Mouse (Mus musculus) lung, embryonic 15.5 days (tissue): ENCODE measurements around the gene Abhd11. TPM values are rescaled to one million over a fixed set of nuclear protein-coding genes. Genes with fewer than 3 reads are reported as not detected.
A peak's percentile ranks its signal among the peaks of the same experiment; 100 is the strongest.
"Not testable (repeated sequence)": the region's sequence is repeated elsewhere in the genome, so short reads cannot be mapped to it uniquely, and the experiment has no call there.

Experiments used
- ATAC-seq: fragments of 200-750 bp; cut with Nextera tagmentation; 2 replicates; pipeline ENCODE4 v1.8.0; 2017; ENCODE audit warnings: moderate number of reproducible peaks, borderline replicate concordance; ENCODE audit not compliant: low FRiP score, low TSS enrichment; ENCODE audit errors: extremely low read depth
- H3K27ac ChIP-seq: fragments of 300-500 bp; sonication (generic); 2 replicates; pipeline ENCODE4 v1.5.1; 2015; ENCODE audit warnings: moderate library complexity, mild to moderate bottlenecking, inconsistent platforms
- H3K27me3 ChIP-seq: fragments of 300-500 bp; sonication (generic); 2 replicates; pipeline ENCODE4 v1.6.1; 2015; ENCODE audit warnings: inconsistent platforms
- H3K36me3 ChIP-seq: fragments of 300-500 bp; sonication (generic); 2 replicates; pipeline ENCODE4 v1.6.1; 2015; ENCODE audit warnings: inconsistent platforms
- H3K4me1 ChIP-seq: fragments of 300-500 bp; sonication (generic); 2 replicates; pipeline ENCODE4 v1.6.1; 2015; ENCODE audit warnings: inconsistent platforms
- H3K4me2 ChIP-seq: fragments of 300-500 bp; sonication (generic); 2 replicates; pipeline ENCODE4 v1.6.1; 2015; ENCODE audit warnings: inconsistent platforms, mild to moderate bottlenecking, moderate library complexity
- H3K4me3 ChIP-seq: fragments of 300-500 bp; sonication (generic); 2 replicates; pipeline ENCODE4 v1.5.1; 2015; ENCODE audit warnings: mild to moderate bottlenecking, inconsistent platforms
- H3K9ac ChIP-seq: fragments of 300-500 bp; sonication (generic); 2 replicates; pipeline ENCODE4 v1.6.1; 2015; ENCODE audit warnings: inconsistent platforms
- H3K9me3 ChIP-seq: fragments of 300-500 bp; sonication (generic); 2 replicates; pipeline ENCODE4 v1.6.1; 2016; ENCODE audit warnings: inconsistent platforms
- WGBS: fragments of 180-500 bp; shearing (Covaris S2); methylation state at CpG from one replicate; pipeline ENCODE4 v1.1.7; 2015; 5-methylcytosine and 5-hydroxymethylcytosine counted together
- polyA plus RNA-seq: library from polyadenylated mRNA; unstranded; fragments of >200 nt; fragmentation: Nextera tagmentation; extraction: Ambion mirVana; gene quantifications from 2 replicates; pipeline ENCODE4 v1.2.1, GENCODE M21; 2015

Gene Abhd11
- polyA plus RNA-seq, 1 experiment from 2014 or later = 66.7 TPM

DNA sequence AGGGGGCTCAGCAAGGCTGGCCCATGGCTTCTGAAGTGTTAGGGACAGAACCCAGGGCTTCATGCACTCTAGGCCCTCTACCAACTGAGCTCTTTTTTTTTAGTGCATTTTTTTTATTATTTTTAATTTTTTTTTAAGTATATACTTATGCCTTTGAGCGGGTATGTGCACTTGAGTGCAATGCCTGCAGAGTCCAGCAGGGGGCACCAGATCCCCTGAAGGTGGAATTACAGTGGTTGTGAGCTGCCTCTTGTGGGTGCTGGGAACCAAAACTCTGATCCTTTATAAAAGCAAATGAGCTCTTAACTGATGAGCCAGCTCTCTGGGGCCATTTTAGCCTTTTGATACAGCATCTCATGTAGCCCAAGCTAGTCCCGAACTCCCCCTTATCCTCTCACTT lies 25.6 kb downstream of the Abhd11 start:
- no peak overlapping the region for H3K4me3 ChIP-seq
- no peak for ATAC-seq
- no peak overlapping the region for H3K4me2 ChIP-seq
- H3K36me3 ChIP-seq = no peaks in the 10 kb centered on the region
- no peaks in the 10 kb centered on the region for H3K9me3 ChIP-seq
- 95% methylated on average over 2 of the region's 2 CpGs for WGBS
- no peaks in the 10 kb centered on the region for H3K4me1 ChIP-seq
- no peak overlapping the region for H3K9ac ChIP-seq
- no peak overlapping the region for H3K27ac ChIP-seq
- no peaks in the 10 kb centered on the region for H3K27me3 ChIP-seq

DNA sequence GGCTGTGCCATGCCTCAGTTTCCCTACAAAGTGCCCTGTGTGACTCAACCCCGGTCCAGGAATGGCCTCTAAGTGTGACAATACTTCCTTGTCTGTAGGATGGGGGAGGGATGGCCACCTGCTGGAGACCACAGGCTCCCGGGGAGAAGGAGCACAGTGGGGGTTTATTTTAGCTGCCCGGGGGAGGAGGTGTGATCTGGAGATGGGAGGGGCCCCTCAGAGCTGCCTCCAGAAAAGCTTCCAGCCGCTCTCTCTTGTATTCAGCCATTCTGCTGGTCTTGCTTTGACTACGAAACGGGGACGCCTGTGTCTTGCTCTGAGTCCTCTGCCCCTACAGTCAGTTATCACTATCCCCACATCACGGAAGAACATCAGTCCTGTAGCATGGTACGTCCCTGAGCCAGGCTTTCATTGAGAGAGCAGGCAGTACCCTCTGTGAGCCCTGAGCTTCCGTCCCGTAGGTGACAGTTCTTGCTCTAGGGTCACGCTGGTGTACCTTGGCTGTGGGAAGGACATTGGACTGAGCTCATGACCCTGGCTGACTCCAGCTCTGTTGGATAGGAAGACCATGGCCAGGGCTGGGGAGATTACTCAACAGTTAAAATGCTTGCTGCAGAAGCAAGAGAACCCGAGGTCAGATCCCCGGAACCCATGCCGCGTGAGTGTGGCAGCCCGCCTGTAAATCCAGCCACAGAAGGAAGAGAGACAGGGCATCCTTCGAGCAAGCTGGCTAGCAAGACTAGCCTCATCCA lies 26.8 kb downstream of the Abhd11 start:
- 62% methylated on average over 18 of the region's 18 CpGs for WGBS

DNA sequence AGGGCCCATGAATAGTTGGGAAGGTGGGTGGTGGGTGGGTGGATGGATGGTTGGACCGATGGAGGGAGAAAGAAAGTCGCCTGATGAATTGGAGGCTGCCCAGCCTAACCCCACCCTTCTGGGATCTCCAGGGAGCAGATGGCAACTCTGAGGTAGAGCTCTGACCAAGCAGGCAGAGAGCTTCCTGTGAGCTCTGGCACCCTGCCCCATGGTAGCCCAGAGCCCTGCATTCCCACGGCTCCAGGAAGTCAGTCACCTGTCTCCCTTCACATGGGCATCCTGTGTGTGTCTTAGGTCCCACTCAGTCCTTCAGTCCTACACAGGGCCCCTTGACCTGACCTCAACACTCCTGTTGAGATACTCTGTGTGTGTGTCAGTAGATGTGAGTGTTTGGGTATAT lies 29.0 kb downstream of the Abhd11 start:
- no peaks in the 10 kb centered on the region for H3K9me3 ChIP-seq
- H3K4me2 ChIP-seq = no peak overlapping the region
- ATAC-seq = no peak
- H3K9ac ChIP-seq = no peak overlapping the region
- H3K4me1 ChIP-seq = no peaks in the 10 kb centered on the region
- 66% methylated on average over 3 of the region's 3 CpGs for WGBS
- H3K27ac ChIP-seq = no peak overlapping the region
- 0 out of 2 replicates have a peak, but pooled peaks cover 3% of the 10 kb centered on the region for H3K36me3 ChIP-seq
- H3K4me3 ChIP-seq = no peak overlapping the region
- H3K27me3 ChIP-seq = no peaks in the 10 kb centered on the region

More for the DNA sequence above, 26.8 kb downstream of the Abhd11 start:
- Histone ChIP-seq H3K27ac (no peak overlapping the region), H3K9me3 (no peaks in the 10 kb centered on the region), H3K27me3 (no peaks in the 10 kb centered on the region), H3K4me3 (no peak overlapping the region), H3K4me1 (no peaks in the 10 kb centered on the region), H3K36me3 (no peaks in the 10 kb centered on the region), H3K4me2 (no peak overlapping the region), H3K9ac (no peak overlapping the region)
- no peak for ATAC-seq

DNA sequence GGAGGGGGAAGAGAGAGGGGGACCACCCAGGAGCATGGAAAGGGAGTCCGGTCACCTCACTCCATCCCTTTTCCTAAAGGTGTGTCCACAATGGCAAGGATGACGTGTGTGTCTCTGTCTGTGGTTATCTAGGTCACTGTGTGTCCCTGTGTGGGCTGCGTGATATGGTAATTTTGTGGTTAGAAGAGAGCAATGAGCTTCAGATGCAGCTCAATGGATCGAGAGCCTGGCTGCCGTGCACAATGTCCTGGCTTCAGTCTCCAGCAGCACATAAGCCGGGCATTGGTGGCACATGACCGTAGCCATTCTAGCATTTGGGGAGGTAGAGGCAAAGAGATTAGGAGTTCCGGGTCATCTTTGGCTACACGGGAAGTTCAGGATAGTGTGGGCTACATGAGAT lies 30.6 kb downstream of the Abhd11 start:
- H3K4me2 ChIP-seq = no peak overlapping the region
- H3K4me3 ChIP-seq = no peak overlapping the region
- H3K27me3 ChIP-seq = no peaks in the 10 kb centered on the region
- H3K9ac ChIP-seq = no peak overlapping the region
- WGBS = 79% methylated on average over 9 of the region's 9 CpGs
- no peak overlapping the region for H3K27ac ChIP-seq
- ATAC-seq = no peak
- no peaks in the 10 kb centered on the region for H3K9me3 ChIP-seq
- peaks cover 8% of the 10 kb centered on the region for H3K36me3 ChIP-seq
- no peaks in the 10 kb centered on the region for H3K4me1 ChIP-seq

DNA sequence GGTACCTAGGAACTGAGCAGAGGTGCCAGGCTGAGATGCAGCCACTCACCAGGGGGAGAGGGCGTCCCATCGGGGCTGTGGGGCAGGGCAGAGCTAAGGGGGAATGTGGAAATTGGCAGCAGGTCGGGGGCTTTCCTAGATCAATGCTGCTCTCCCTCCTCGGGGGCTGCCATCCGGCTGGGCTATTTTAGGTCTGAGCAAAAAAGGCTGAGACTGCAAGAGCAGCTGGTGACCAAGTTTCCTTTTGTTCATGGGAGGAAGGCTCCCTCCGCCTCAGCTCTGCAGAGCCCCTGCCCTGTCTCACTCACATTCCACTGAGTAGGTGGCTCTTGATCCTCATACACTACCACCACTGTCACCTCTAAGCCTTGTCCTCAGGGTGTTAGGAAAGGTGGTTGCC lies 31.1 kb downstream of the Abhd11 start:
- Histone ChIP-seq H3K4me3 (no peak overlapping the region), H3K9ac (no peak overlapping the region), H3K36me3 (peaks cover 13% of the 10 kb centered on the region), H3K4me2 (no peak overlapping the region), H3K27ac (no peak overlapping the region), H3K27me3 (no peaks in the 10 kb centered on the region), H3K9me3 (no peaks in the 10 kb centered on the region), H3K4me1 (no peaks in the 10 kb centered on the region)
- whole genome bisulfite sequencing = 53% methylated on average over 6 of the region's 6 CpGs
- no peak for ATAC-seq

DNA sequence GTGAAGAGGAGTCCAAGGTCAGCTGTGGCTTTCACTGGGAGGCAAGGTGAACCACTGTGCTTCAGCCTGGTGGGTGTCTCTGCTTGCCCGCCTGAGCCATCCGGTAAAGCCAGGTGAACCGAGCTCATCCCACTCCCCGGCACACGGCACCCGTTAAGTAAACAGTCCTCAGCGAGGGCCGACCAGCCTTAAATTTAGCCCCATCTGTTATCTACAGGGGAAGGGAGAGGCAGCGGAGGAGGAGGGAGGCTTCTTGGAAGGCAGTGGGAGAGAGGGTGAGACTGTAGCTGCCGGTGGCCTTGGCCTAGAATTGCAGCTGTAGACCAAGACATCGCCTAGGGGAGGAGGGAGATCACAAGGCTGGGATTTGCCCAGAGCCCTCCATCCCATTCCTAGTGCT lies 31.8 kb downstream of the Abhd11 start:
- H3K27ac ChIP-seq = no peak overlapping the region
- H3K36me3 ChIP-seq = peaks cover 14% of the 10 kb centered on the region
- ATAC-seq = no peak
- no peaks in the 10 kb centered on the region for H3K27me3 ChIP-seq
- no peaks in the 10 kb centered on the region for H3K9me3 ChIP-seq
- no peak overlapping the region for H3K4me2 ChIP-seq
- no peak overlapping the region for H3K4me3 ChIP-seq
- H3K9ac ChIP-seq = no peak overlapping the region
- H3K4me1 ChIP-seq = no peaks in the 10 kb centered on the region
- 40% methylated on average over 11 of the region's 11 CpGs for WGBS

DNA sequence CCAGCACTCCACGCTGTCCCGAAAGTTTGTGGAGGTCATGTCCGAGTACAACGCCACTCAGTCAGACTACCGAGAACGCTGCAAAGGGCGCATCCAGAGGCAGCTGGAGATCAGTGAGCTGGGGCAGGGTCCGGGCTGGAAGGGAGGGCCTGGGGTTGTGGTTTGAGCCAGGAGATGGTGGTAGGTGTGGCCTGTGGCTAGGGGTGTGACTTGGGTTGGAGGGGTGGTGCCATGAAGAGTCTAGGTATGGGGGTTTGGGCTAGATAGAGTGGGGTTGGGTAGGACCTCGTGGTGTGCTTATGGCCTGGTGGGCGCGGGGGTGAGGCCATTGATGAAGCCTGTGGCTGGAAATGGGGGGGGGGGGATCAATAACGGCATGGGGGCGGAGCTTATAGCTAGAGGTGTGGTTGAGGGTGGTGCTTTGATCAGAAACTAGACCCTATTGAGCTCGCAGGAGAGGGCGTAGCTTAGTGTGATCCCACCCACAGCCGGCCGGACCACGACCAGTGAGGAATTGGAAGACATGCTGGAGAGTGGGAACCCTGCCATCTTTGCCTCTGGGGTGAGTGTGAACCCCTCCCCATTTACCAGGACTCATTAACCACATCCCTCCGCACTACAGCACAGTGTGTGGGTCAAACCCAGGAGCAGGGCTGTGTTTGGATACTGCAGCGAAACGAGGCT lies 33.3 kb downstream of the Abhd11 start:
- Histone ChIP-seq H3K27ac (no peak overlapping the region), H3K9ac (no peak overlapping the region), H3K27me3 (no peaks in the 10 kb centered on the region), H3K4me1 (no peaks in the 10 kb centered on the region), H3K36me3 (peaks cover 14% of the 10 kb centered on the region), H3K4me3 (no peak overlapping the region), H3K4me2 (no peak overlapping the region), H3K9me3 (no peaks in the 10 kb centered on the region)
- ATAC-seq = peak; percentile 32; the same call in 1 of the 2 replicates
- WGBS = 48% methylated on average over 21 of the region's 21 CpGs

DNA sequence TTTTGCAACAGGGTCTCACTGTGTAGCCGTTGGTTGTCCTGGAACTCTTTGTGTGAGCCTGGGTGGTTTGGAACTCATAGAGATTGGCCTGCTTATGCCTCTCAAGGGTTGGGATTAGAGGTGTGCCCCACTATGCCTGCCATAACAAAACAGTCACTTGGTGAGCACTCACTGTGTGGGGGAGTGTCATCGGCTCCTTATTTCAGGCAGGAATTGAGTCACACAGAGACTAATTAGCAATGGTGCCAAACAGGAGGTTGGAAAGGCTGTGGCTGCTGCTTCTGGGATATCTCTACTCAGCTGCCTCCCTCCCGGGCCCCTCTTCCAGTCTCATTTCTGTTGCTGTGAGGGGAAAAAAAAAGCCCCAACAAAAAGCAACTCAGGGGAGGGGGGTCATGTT lies 35.6 kb downstream of the Abhd11 start:
- no peak for ATAC-seq
- Histone ChIP-seq H3K9ac (no peak overlapping the region), H3K36me3 (peaks cover 26% of the 10 kb centered on the region), H3K4me1 (no peaks in the 10 kb centered on the region), H3K27ac (no peak overlapping the region), H3K4me3 (no peak overlapping the region), H3K27me3 (no peaks in the 10 kb centered on the region), H3K4me2 (no peak overlapping the region), H3K9me3 (no peaks in the 10 kb centered on the region)
- WGBS = 91% methylated on average over 3 of the region's 3 CpGs

DNA sequence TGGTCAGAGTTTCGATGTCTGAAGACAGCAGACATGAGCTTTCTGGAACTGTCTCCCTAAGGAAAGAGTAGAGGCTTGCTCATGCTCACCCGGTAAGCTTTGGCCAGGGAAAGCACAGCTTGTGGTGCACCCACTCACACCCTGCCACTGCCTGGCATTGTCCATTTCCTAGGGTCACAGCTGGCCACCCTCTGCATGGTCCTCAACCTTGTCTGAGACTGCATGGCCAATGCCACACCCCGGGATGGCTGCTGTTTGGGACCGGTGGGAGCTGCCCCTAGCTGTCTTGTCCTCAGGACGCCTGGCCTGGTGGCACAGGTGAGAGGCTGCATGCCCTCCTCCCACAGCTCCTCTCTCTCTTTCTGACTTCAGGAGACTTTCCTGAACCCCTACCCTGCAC lies 39.6 kb downstream of the Abhd11 start:
- Histone ChIP-seq H3K4me1 (no peaks in the 10 kb centered on the region), H3K4me3 (no peak overlapping the region), H3K4me2 (no peak overlapping the region), H3K27me3 (no peaks in the 10 kb centered on the region), H3K9ac (no peak overlapping the region), H3K27ac (no peak overlapping the region), H3K36me3 (peaks cover 39% of the 10 kb centered on the region), H3K9me3 (no peaks in the 10 kb centered on the region)
- 86% methylated on average over 5 of the region's 5 CpGs for WGBS
- no peak for ATAC-seq

DNA sequence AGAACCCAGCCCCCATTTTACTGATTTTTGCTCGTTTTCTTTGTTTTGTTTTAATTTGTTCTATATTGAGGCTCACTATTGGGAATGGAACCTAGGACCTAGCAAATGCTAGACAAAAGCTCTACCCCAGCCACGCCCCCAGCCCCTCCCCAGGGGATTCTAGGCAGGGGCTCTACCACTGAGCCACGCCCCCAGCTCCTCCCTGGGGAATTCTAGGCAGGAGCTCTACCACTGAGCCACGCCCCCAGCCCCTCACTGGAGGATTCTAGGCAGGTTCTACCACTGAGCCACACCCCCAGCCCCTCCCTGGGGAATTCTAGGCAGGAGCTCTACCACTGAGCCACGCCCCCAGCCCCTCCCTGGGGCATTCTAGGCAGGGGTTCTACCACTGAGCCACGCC lies 40.3 kb downstream of the Abhd11 start:
- WGBS = 82% methylated on average over 6 of the region's 6 CpGs
- not testable (repeated sequence) for ATAC-seq

DNA sequence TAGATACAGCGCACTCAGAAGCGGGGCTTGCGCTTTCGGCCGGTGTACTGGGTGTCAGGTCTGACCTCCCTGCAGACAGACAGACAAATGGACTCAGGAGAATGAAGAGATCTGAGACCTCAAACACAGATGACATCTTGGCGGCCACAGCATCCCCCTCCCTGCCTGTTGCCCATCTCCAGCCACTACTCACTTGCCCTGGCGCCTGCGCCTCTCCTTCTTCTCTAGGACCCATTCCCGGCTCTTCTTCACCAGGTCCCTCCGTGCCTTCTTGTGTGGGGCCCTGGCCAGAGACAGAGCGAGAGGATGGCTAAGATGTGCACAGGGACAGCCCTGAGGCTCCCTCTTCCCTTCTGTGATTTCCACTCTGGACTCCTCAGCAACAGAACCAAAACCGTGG lies 44.4 kb downstream of the Abhd11 start:
- 82% methylated on average over 12 of the region's 12 CpGs for WGBS
- Histone ChIP-seq H3K27ac (no peak overlapping the region), H3K27me3 (no peaks in the 10 kb centered on the region), H3K4me2 (no peak overlapping the region), H3K4me3 (no peak overlapping the region), H3K4me1 (no peaks in the 10 kb centered on the region), H3K9ac (no peak overlapping the region), H3K9me3 (no peaks in the 10 kb centered on the region), H3K36me3 (peaks cover 55% of the 10 kb centered on the region)
- no peak for ATAC-seq

More for the DNA sequence above, 40.3 kb downstream of the Abhd11 start:
- H3K27ac ChIP-seq, H3K27me3 ChIP-seq, H3K9ac ChIP-seq, H3K9me3 ChIP-seq, H3K4me1 ChIP-seq, H3K4me2 ChIP-seq, H3K4me3 ChIP-seq: not testable (repeated sequence)
- H3K36me3 ChIP-seq = peaks cover 44% of the 10 kb centered on the region
